Mouse (Mus musculus) lung, postnatal 14 days (tissue): ENCODE data around the gene Mapk8ip3.
A peak's percentile ranks its signal among the peaks of the same experiment; 100 is the strongest.

Experiments used
- DNase-seq: peaks from one replicate; pipeline ENCODE4 v3.0.0; 2021

Mapk8ip3 gene

DNA sequence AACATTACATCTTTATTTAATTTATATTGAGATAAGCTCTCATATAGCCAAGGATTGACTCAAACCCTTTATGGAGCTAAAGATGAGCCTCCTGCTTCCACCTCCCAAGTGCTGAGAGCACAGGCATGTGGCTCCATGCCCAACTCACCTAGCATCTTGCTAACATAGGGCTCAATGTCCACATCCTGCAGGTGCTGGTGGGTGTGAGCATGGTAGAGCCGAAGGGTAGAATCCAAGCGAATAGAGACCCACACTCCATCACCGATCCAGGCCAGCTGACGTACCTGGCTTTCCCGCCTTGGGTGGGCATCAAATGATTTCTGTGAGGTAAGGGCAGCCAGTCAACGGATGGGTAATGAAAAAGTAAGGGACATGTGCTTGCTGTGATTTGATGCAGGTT, 36.8 kb downstream of the Mapk8ip3 start:
- DNase-seq = no peak

DNA sequence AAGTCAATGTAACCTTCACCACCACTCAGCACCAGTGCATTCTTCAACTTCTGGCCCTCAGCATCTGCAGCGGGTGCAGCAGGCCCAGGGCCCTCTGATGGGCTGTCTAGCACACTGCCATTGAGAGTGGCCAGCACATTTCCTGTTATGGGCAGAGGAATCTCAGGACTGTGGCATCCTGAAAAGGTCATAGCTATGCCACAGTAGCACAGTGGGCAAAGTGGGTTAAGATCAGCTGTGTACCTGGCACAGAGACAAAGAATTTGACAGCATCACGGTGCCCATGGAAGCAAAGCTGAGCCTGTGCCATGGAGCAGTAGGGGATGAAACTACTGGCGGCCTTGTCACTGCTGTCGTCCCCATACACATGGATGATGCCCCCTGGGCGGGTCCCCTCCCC, 37.6 kb downstream of the Mapk8ip3 start:
- DNase-seq = no peak

DNA sequence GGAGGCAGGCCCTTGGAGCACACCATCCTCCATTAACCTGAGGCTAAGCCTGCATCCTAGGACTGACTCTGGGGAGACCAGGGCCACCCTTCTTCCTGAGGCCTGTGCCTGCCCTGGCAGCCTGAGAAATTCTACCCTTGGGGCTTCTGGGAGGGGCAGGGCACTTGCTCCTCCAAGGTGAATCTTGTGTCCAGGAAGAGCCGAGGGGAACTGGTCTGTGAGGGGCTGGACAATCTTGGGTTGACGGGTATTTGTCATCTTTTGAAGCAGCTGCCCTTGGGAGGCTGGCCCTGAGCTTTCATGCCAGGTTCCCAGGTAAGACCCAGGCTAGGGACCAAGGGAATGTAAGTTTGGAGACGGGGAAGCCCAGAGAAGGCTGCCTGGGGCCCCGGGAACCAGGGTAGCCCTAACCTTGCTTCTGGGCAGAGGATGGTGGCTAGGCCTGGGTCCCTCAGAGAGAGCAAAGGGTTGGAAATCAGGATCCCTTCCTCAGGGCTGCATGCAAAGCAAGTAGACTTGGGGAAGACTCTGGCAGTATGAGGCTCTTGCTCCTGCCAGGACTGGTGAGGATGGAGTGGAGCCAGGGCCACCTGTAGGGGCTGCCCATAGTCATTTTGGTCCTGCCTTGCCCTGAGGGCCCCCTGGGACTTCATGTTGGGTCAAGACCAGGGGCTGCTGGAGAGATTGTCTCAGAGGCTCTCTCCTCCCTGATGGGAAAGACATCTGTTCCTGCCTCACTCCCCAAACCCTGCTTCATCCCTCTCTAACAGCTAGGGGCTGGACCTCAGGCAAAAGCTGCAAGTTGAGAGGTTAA, 38.5 kb downstream of the Mapk8ip3 start:
- no peak for DNase-seq

DNA sequence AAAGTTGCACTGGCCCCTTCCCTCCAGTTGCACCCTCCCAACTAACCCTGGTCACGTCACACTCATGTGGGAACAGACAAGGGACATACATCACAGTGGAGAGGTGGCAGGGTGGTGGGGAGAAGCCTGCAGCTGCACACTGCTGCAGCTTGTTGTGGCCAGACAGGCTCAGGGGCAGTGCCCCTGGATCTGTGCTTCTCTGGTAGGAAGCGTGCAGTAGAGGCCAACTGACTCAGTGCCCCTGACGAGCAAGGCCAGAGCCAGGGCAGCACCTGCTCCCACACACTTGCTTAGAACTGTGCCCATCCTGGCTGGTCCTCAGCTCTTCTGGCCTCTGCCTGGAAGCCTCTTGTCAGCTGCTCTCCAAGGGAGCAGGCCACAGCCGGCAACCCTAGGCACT, 39.2 kb downstream of the Mapk8ip3 start:
- DNase-seq = no peak

DNA sequence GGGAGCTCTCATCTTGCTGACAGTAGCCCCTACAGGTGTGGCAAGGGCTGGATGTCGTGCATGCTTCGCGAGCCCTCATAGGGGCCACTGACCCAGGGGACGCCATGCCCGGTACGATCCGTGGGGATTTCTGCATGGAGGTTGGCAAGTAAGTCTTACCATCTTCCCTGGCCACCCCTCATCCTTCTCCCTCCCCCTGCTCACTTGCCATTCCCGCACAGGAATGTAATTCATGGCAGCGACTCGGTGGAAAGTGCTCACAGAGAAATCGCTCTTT, 39.8 kb downstream of the Mapk8ip3 start:
- DNase-seq = no peak

DNA sequence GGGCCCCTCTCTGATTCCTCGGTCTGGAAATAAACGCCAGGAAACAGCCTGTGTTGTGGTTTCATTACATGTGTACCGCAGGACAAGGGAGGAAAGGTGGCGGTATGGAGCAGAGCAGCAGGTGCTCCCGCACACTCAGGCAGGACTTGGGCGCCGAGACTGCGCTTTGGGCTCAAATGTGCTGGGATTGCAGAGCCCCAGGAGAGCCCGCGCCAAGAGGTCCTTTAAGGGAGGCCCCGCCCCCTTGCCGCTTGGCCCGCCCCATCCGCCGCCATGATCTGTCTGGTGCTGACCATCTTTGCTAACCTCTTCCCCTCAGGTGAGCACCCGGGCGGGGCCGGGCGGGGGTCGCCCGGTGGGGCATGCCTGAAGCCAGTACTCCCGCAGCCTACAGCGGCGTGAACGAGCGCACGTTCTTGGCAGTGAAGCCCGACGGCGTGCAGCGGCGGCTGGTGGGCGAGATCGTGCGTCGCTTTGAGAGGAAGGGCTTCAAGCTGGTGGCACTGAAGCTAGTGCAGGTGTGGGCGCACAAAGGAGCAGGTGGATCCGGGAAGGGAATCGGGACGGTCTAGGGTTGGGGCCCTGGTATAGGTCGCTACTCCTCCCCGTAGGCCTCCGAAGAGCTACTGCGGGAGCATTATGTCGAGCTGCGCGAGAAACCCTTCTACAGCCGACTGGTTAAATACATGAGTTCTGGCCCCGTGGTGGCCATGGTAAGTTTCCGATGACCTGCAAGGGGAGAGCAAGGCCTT, 40.4 kb downstream of the Mapk8ip3 start, which contains the start of gene Nme3:
Nme3 (plus strand) TSS at position 260 of the 752 bp plus-strand sequence.
- DNase-seq = peak; percentile 79

DNA sequence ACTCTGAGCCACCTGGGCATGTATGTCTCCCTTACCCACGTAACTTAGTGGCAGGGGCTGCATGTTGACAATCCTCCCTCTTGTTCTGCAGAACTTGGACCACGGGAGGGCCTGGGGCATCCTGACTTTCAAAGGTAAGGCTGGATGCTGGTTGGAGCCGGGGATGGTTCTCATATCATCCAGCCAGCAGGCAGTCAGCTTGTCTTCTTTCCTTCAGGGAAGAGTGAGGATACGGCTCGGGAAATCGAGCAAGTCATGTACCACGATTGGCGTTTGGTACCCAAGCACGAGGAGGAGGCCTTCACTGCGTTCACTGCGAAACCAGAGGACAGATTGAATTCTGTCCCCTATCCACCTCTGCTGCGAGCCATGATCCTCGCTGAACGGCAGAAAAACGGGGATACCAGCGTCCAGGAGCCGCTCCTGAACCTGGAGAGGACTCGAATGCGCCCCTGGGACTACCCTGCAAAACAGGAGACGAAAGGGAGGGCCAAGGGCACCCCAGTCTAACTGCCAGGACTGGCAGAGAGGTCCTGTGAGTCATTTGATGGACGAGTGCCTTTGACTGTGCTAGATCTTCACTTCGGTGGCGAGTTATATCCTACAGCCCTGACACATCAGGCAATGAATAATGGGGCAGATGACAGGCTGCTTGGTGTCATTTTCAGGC, 41.1 kb downstream of the Mapk8ip3 start:
- DNase-seq = no peak

DNA sequence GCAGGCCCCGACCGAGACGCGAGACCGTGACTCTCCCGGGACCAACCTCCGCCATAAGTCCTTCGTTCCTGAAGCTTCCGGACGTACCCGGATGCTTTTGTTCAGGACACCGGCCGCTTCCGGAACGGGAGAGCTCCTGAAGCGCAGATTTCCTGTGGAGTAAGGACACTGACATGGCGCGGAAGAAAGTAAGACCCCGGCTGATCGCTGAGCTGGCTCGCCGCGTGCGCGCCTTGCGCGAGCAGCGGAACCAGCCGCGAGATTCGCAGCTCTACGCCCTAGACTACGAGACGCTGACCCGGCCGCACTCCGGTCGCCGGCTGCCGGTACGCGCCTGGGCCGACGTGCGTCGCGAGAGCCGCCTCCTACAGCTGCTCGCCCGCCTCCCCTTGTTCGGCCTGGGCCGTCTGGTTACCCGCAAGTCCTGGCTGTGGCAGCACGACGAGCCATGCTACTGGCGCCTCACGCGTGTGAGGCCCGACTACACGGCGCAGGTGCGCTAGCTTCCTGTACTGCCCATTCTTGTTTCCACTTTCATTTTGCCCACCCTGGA, 41.7 kb downstream of the Mapk8ip3 start, which contains the start of the genes Eme2 and Mrps34:
Eme2 (minus strand) TSS at position 93 of the 553 bp plus-strand sequence.
Mrps34 (plus strand) TSS at position 122 of the 553 bp plus-strand sequence.
- DNase-seq = peak; percentile 81

DNA sequence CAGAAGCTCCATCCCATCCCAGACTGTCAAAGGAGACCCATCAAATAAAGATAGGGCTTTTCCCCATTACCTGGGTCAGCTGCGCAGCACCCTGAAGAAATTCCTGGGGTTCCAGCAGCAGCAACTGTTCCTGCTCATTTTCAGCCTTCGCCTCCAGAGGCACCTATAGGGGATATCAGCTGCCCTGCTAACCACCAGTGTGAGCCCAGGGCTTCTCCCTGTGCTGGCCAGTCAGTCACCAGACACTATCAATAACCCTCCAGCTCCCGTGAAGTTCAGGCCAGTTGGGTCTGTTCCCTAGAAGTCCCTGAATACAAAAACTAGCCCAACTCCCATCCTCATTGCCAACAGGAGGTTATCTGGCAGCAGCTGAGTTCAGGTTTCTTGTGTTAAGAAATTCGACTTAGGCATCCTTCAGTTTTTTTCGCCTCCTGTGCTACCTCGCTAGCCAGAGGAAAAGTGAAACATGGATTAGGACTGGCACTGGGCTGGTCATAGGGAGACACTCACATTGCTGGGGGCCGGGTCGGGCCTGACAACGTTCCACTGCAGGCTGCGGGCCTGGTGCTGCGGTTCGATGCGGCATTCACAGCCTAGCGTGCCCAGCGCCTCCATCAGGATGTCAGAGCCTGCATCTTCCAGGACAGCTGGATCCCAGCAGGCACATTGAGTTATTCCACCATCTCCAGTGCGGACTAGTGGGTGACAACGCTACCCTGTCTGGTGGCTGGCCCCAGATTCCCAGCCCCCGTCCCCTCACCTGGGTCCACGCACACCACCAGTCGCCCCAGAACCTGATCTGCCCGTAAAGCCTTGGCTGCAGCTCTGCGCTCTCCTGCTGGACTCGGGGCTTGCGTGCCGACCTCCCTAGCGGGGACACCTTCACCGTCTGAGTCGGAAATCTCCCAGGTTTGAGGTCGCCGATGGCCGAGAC, 42.4 kb downstream of the Mapk8ip3 start:
- DNase-seq = no peak

DNA sequence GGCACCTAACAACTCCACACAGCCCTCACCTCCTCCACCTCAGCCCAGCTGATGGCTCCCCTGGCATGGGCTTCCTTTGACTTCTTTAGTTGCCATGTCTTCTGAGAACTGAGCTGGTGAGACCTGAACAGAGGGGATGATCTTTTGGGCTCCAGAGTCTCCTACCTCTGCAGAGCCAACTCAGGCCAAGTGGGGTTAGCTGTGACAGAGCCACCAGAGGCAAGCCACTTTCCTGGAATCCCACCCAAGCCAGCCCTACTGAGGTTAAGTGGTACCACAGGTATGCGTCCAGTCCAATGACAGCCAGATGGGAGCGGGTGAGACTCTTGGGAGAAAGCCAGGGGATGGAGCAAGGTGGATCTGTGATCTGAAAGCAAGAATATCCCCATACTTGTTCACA, 43.5 kb downstream of the Mapk8ip3 start:
- DNase-seq = no peak

DNA sequence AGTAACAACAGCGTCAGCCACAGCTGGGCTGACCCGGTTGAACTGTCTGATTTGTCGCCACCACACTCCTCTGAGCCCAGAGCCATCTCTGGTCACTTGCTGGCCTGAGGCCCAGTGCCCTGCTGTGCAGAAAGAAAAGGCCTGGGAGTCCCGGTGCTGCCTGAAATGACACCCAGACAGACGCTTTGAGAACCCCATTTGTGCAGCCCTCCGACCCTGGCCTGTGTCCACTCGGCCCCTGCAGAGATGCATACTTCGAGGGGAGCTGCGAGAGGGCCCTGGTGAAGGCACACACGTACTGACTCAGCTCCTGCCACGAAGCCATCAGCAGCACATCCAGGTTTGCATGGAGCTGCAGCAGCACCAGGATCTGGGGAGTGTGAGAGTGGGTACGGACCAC, 44.0 kb downstream of the Mapk8ip3 start:
- no peak for DNase-seq

DNA sequence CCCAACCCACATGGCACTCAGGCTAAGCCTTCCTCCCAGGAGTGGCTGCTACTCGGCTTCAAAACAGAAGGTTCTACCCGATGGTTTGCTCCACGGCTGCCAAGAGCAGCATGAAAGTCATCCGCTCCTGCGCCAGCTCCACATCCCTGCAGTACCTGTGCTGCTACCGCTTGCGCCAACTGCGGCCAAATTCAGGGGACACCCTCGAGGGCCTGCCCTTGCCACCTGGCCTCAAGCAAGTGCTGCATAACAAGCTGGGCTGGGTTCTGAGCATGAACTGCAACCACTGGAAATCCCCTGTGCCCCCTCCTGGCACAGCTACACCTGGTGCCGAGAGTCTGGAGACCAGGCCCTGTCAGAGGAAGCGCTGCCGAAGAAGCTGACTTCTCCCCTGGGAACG, 45.5 kb downstream of the Mapk8ip3 start:
- no peak for DNase-seq

DNA sequence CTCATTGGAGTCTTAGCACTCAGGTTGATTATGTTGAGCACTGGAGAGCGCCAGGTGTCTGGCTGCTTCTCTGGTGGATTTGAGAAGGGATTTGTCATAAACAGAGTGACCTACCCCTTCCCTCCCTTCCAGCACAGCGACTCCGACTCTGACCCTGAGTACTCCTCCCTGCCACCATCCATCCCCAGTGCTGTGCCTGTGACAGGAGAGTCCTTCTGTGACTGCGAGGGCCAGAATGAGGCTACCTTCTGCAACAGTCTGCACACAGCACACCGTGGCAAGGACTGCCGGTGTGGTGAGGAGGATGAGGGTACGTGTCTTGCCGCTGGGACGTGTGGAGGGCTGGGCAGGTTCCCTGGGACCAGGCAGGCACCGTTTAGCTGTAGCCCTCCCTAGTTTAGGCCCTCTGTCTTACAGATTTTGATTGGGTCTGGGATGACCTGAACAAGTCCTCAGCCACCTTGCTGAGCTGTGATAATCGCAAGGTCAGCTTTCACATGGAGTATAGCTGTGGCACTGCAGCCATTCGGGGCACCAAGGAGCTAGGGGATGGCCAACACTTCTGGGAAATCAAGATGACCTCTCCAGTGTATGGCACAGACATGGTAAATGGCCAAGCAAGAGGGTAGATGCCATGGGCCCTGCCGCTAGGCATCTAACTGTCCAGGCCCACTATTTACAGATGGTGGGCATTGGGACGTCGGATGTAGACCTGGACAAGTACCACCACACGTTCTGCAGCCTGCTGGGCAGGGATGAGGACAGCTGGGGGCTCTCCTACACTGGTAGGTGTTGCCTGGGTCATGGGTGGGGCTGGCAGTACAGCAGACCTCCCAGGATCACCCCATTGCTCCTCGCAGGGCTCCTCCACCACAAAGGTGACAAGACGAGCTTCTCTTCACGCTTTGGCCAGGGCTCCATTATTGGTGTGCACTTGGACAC, 46.4 kb downstream of the Mapk8ip3 start:
- no peak for DNase-seq

DNA sequence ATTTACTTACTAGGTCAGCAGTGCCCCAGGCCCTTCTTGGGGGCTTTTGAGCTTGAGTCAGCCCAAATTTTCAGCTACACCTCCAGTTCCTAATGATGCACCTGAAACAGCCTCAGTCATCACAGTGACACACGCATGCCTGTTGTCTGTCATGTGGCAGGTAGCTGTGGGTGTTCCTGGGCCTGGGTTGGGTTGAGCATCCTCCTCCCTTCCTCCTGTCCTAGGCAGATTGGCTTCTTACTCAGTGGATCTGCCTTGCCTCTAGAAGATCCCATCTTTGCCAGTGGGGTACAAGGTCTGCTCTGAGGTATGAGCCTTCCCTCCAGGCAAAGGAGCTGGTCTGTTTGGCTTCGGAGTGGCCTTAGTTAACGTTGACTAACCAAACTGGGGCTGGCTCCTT, 47.9 kb downstream of the Mapk8ip3 start:
- DNase-seq = no peak

DNA sequence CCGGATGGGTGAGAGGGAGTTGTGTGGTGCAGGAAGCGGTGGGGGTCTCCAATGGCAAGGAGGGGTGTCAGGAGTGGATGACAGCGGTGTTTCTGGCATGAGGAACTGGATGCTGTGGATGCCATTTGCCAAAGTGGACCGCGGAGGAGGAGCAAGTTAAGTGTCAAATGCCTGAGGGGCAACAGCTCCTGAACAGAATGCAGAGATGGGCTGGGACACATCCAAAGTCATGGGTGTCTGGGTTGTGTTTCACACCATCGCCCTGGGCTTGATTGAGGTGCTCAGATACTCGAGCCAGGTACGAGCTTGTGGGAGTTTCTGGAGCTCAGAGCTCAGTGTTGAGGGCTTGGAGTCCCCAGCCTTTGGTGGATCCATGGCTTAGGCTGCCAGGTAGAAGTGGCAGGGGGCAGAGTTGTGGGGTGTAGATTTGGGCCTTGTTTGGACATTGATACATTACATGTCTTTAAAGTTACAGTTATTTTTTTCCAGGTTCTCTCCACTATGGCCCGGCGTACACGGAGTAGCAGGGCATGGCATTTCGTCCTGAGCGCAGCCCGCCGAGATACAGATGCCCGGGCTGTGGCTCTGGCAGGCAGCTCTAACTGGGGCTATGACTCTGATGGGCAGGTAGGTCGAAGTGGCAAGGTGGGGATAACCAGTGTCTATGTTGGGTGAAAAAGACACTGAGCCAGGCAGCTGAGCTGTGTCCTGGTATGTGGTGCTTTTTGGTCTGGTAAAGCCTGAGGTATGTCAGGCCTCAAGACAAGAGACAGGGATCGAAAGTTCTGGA, 49.3 kb downstream of the Mapk8ip3 start:
- DNase-seq = no peak

DNA sequence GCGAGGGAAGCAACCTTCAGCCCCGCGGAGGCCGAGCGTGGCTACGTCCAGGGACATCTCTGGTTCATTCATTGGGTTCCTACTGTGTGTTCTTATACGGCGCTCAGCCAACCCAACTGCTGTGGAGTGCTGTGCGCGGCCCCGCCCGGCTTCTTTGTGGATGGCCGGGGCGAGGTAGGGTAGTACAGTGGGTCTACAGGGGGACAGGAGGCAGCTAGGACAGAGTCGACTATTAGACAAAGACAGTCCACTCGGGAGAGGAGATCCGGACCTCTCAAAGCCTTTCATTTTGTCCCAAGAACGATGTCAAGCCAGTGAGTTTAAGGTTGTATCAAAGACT, 49.9 kb downstream of the Mapk8ip3 start:
- DNase-seq = no peak

DNA sequence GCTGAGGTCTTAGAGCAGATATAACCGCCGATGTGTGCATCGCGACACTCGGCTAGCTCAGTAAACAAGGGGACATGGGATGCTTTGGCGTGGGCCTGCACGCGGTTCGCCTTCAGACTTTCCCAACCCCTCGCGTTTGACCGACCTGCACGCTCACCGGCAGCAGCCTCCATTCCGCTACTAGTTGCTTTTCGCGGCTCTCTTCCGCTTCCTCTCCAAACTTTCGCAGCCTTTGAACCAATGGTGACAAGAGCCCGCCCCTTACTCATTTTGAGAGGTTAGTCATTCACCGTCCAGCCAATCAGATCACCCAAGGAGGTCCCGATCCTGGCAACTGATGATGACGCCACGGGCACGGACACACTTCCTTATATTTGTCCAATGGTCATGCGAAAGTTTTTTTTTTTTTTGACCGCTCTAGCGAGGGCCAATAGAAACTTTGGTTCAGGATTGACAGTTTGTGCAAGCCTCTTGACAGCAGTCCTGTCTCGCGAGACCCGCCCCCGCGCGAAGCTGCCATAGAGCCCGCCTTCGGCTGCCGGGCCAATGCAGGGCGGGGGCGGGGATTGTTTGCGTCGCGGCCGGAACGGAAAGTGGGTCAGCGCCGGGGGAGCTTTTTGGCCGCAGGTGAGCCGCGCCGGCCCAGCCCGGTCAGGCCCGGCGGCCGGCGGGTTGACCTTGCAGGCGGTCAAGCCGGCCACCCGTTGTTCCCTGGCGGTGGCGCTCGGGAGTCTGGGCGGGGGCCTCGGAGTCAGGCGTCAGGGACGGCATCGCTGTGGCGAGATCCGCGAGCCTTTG, 50.4 kb downstream of the Mapk8ip3 start, which contains the start of the genes Nubp2 and Spsb3:
Nubp2 (minus strand) TSS at position 216 of the 798 bp plus-strand sequence.
Spsb3 (plus strand) TSS at position 510 of the 798 bp plus-strand sequence.
- DNase-seq = peak; percentile 98

DNA sequence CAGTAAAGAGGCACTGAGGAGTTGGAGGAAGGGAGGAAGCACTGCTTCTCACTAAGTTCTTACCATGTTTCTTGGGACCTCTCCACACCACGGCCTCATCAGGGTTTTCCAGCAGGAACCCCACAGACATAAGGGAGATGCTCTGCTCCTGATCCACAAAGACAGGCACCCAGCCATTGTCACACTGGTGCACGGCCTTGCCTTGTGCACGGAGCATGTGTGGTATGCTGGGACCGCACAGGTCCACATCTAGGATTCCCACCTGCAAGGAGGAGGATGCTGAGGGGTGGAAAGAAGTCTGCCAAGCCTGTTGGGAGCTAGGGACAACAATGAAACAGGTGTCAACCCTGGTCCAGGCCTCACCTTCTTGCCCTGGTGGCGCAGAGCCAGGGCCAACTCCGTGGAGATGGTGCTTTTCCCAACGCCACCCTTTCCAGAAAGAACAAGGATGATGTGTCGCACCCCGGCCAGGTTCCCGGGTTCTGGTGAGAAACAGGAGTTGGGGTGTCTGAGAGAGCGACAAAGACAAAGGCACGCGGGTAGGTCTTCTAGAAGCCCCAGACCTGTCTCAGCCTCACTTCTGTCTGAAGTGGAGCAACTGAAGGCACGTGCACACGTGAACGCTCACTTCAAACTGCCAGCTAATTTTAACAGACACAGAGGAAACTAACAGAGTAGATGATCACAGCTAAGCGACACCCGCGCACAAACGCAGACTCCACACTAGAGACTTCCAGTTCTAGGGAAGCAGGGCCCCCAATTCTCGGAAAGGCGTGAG, 51.2 kb downstream of the Mapk8ip3 start:
- no peak for DNase-seq
